Mouse (Mus musculus): Measurements from ENCODE around the gene Abcc6. TPM values are rescaled to one million over a fixed set of nuclear protein-coding genes. Genes with fewer than 3 reads are reported as not detected.

Abcc6 gene
- total and polyA plus RNA-seq, 3 experiments: under 0.01 TPM; not detected in 2

DNA sequence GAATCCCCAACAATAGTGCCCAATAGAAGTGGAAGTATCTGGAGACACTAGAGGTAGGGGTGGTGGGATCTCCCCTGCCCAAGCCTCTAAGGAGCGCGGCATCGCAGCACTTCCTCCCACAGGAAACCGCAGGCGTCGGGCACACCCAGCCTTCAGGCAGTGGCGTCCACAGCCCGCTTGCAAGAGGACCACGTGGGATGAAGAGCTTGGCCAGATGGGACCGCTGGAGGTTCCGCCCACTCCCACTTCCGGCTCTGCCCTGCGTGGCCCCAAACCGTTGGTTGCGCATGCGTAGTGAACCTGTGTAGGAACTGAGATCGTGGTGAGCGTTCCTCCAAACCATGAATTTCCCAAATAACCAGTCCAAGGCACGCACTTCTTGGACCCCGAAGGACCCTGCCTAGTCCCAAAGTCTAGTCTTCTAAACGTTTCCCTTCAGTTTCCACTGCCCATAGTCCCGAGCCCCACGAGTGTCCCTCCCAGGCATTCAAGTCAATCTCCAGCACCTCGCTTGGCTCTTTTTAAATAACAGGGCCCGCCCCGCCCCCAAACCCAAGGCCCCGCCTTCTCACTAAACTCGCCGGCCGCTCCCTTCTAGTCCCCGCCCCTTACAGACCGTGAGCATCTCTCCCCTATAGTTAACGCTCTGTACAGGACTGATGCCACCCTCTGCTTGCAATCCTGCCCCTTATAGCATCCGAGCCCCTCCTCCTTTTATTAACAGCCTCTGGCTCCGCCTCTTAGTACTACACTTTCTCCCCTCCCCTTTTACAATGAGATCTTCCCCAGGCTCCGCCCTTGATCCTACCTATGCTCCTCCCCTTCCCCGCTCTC lies 107.0 kb downstream of the Abcc6 start:
- peak; percentile 59 for ATAC-seq (ENCODE audit: extremely low read depth, insufficient number of reproducible peaks, low FRiP score, poor library complexity, severe bottlenecking)

GRCm38 (mm10) chr7:45921950-45922600 lies 108.0 kb downstream of the Abcc6 start:
- no peak for ATAC-seq (ENCODE audit: extremely low read depth, insufficient number of reproducible peaks, low FRiP score, poor library complexity, severe bottlenecking)
- H3K36me3 ChIP-seq (replicated peaks): no peaks in the 10 kb centered on the region
- no peaks in the 10 kb centered on the region for H3K9me3 ChIP-seq (replicated peaks)
- TF ChIP-seq GATA2 (IDR thresholded peaks at IDR 0.05; ENCODE audit: borderline replicate concordance, low read depth, low read length): no peak
- TF ChIP-seq CTCF (IDR thresholded peaks at IDR 0.05; ENCODE audit: low read depth, low read length): no peak
- TF ChIP-seq TAL1 (conservative IDR thresholded peaks at IDR 0.05; ENCODE audit: low read depth, low read length): no peak
- TF ChIP-seq POLR2AphosphoS5 (IDR thresholded peaks at IDR 0.05; ENCODE audit: insufficient replicate concordance, low read depth, low read length): no peak
- TF ChIP-seq GATA1 (IDR thresholded peaks at IDR 0.05; ENCODE audit: borderline replicate concordance, low read length): no peak
- H3K4me3 ChIP-seq (ENCODE audit: low read depth, low read length): no peak overlapping the region
- DNase-seq (ENCODE audit: low spot score): no peak
- peaks cover 17% of the 10 kb centered on the region for H3K4me1 ChIP-seq (ENCODE audit: insufficient read depth, low read depth, low read length)
- H3K27me3 ChIP-seq (ENCODE audit: insufficient read depth, low read length): peaks cover 19% of the 10 kb centered on the region

More for the DNA sequence above, 107.0 kb downstream of the Abcc6 start:
- Histone ChIP-seq H3K9me3 (replicated peaks) (no peaks in the 10 kb centered on the region), H3K4me3 (ENCODE audit: low read depth, low read length) (no peak overlapping the region), H3K36me3 (replicated peaks) (no peaks in the 10 kb centered on the region), H3K4me1 (ENCODE audit: insufficient read depth, low read depth, low read length) (peaks cover 17% of the 10 kb centered on the region), H3K27me3 (ENCODE audit: insufficient read depth, low read length) (peaks cover 21% of the 10 kb centered on the region)
- DNase-seq (ENCODE audit: low spot score): no peak
- no peak for TF ChIP-seq CTCF (IDR thresholded peaks at IDR 0.05; ENCODE audit: low read depth, low read length)
- no peak for TF ChIP-seq GATA2 (IDR thresholded peaks at IDR 0.05; ENCODE audit: borderline replicate concordance, low read depth, low read length)
- TF ChIP-seq GATA1 (IDR thresholded peaks at IDR 0.05; ENCODE audit: borderline replicate concordance, low read length): no peak
- no peak for TF ChIP-seq POLR2AphosphoS5 (IDR thresholded peaks at IDR 0.05; ENCODE audit: insufficient replicate concordance, low read depth, low read length)
- no peak for TF ChIP-seq TAL1 (conservative IDR thresholded peaks at IDR 0.05; ENCODE audit: low read depth, low read length)

GRCm38 (mm10) chr7:45921242-45921621 lies 108.9 kb downstream of the Abcc6 start, which contains the start of gene Emp3:
Gene Emp3 (minus strand): TSS chr7:45921404.
- no peak within 1 kb of the TSS for H3K4me3 ChIP-seq (ENCODE audit: low read depth, low read length)
- ATAC-seq (ENCODE audit: extremely low read depth, insufficient number of reproducible peaks, low FRiP score, poor library complexity, severe bottlenecking): no peak
- no peak for DNase-seq (ENCODE audit: low spot score)
- peaks cover 17% of the 10 kb centered on the region for H3K4me1 ChIP-seq (ENCODE audit: insufficient read depth, low read depth, low read length)
- peaks cover 19% of the 10 kb centered on the region for H3K27me3 ChIP-seq (ENCODE audit: insufficient read depth, low read length)
- H3K36me3 ChIP-seq (replicated peaks): peaks cover 3% of the 10 kb centered on the region
- TF ChIP-seq CTCF (IDR thresholded peaks at IDR 0.05; ENCODE audit: low read depth, low read length) (no peak), GATA2 (IDR thresholded peaks at IDR 0.05; ENCODE audit: borderline replicate concordance, low read depth, low read length) (no peak), TAL1 (conservative IDR thresholded peaks at IDR 0.05; ENCODE audit: low read depth, low read length) (no peak), GATA1 (IDR thresholded peaks at IDR 0.05; ENCODE audit: borderline replicate concordance, low read length) (no peak), POLR2AphosphoS5 (IDR thresholded peaks at IDR 0.05; ENCODE audit: insufficient replicate concordance, low read depth, low read length) (no peak)
- no peaks in the 10 kb centered on the region for H3K9me3 ChIP-seq (replicated peaks)

DNA sequence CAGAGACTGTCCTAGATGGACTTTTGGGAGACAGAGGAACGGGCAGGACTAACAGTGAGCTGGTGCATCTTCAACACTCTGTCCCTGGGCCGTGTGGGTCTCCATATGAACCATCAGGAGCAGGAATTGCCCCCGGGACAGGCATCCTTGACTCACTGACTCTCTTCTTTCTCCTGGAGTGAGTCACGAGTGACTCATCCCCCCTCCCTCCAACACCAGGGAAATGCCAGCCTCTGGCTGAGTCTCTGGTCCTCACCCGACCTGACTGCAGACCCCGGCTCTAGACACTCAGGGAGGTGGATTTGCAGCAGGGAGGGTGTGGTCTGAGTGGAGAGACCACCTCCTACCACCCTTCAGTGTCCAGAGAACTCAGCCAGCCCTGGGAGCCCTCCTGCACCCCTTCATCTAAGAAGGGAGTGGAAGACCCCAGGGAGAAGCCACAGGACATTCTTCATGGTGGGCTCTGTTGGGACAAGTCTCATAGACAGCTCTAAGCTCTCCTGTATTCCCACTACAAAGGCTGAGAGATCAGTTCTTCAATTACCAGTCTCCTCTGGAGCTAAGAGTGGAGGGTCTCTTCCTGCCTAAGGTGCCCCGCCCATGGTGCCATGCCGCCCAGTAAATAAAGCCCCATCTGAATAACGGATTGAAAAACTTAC lies 109.4 kb downstream of the Abcc6 start:
- Histone ChIP-seq H3K9me3 (replicated peaks) (no peaks in the 10 kb centered on the region), H3K4me1 (ENCODE audit: insufficient read depth, low read depth, low read length) (peaks cover 17% of the 10 kb centered on the region), H3K4me3 (ENCODE audit: low read depth, low read length) (no peak overlapping the region), H3K27me3 (ENCODE audit: insufficient read depth, low read length) (peaks cover 19% of the 10 kb centered on the region), H3K36me3 (replicated peaks) (peaks cover 9% of the 10 kb centered on the region)
- DNase-seq (ENCODE audit: low spot score) (no peak), ATAC-seq (ENCODE audit: extremely low read depth, insufficient number of reproducible peaks, low FRiP score, poor library complexity, severe bottlenecking) (no peak)
- TF ChIP-seq CTCF (IDR thresholded peaks at IDR 0.05; ENCODE audit: low read depth, low read length) (no peak), TAL1 (conservative IDR thresholded peaks at IDR 0.05; ENCODE audit: low read depth, low read length) (no peak), POLR2AphosphoS5 (IDR thresholded peaks at IDR 0.05; ENCODE audit: insufficient replicate concordance, low read depth, low read length) (no peak)

- ATAC-seq (ENCODE audit: extremely low read depth, insufficient number of reproducible peaks, low FRiP score, poor library complexity, severe bottlenecking): no peak
- peaks cover 18% of the 10 kb centered on the region for H3K36me3 ChIP-seq (replicated peaks)
- H3K4me1 ChIP-seq (ENCODE audit: insufficient read depth, low read depth, low read length): peaks cover 17% of the 10 kb centered on the region
- TF ChIP-seq GATA1 (IDR thresholded peaks at IDR 0.05; ENCODE audit: borderline replicate concordance, low read length) (no peak), GATA2 (IDR thresholded peaks at IDR 0.05; ENCODE audit: borderline replicate concordance, low read depth, low read length) (no peak), POLR2AphosphoS5 (IDR thresholded peaks at IDR 0.05; ENCODE audit: insufficient replicate concordance, low read depth, low read length) (no peak), TAL1 (conservative IDR thresholded peaks at IDR 0.05; ENCODE audit: low read depth, low read length) (no peak), CTCF (IDR thresholded peaks at IDR 0.05; ENCODE audit: low read depth, low read length) (no peak)
- H3K9me3 ChIP-seq (replicated peaks): no peaks in the 10 kb centered on the region
- H3K27me3 ChIP-seq (ENCODE audit: insufficient read depth, low read length): peaks cover 19% of the 10 kb centered on the region
- H3K4me3 ChIP-seq (ENCODE audit: low read depth, low read length): no peak overlapping the region
- DNase-seq (ENCODE audit: low spot score): no peak
These were observed 110.3 kb downstream of the Abcc6 start for GRCm38 (mm10) chr7:45919761-45920160.
